Mouse (Mus musculus) hindbrain, embryonic 11.5 days (tissue): Measurements from ENCODE around the gene Tspo2. TPM values are rescaled to one million over a fixed set of nuclear protein-coding genes. Genes with fewer than 3 reads are reported as not detected.

Experiments used
- ATAC-seq: fragments of 200-750 bp; cut with Nextera tagmentation; 2 replicates; pipeline ENCODE4 v1.8.0; 2017; ENCODE audit warnings: mild to moderate bottlenecking, moderate TSS enrichment, moderate library complexity; ENCODE audit not compliant: low FRiP score
- DNase-seq: peaks from one replicate; pipeline ENCODE4 v3.0.0-alpha.2; 2015; ENCODE audit warnings: low spot score
- H3K27ac ChIP-seq: fragments of 300-500 bp; sonication (generic); 2 replicates; pipeline ENCODE4 v1.5.1; 2014; ENCODE audit warnings: mild to moderate bottlenecking, low read depth, low read length
- H3K27me3 ChIP-seq: fragments of 300-500 bp; sonication (generic); 2 replicates; pipeline ENCODE4 v1.6.1; 2014; ENCODE audit warnings: mild to moderate bottlenecking, low read length, moderate library complexity, mixed read lengths; ENCODE audit not compliant: control insufficient read depth, insufficient read depth
- H3K36me3 ChIP-seq: fragments of 300-500 bp; sonication (generic); 2 replicates; pipeline ENCODE4 v1.6.1; 2014; ENCODE audit warnings: mild to moderate bottlenecking, low read length, moderate library complexity, mixed read lengths; ENCODE audit not compliant: control insufficient read depth, insufficient read depth
- H3K4me1 ChIP-seq: fragments of 300-500 bp; sonication (generic); replicated peaks from 2 replicates; pipeline ENCODE4 v1.6.1; 2014; ENCODE audit warnings: low read length, mixed read lengths; ENCODE audit not compliant: control insufficient read depth, insufficient read depth
- H3K4me2 ChIP-seq: fragments of 300-500 bp; sonication (generic); replicated peaks from 2 replicates; pipeline ENCODE4 v1.6.1; 2014; ENCODE audit warnings: mild to moderate bottlenecking, low read depth, low read length
- H3K4me3 ChIP-seq: fragments of 300-500 bp; sonication (generic); 2 replicates; pipeline ENCODE4 v1.5.1; 2014; ENCODE audit warnings: low read depth, low read length
- H3K9ac ChIP-seq: fragments of 300-500 bp; sonication (generic); 2 replicates; pipeline ENCODE4 v1.6.1; 2014; ENCODE audit warnings: low read depth, low read length
- H3K9me3 ChIP-seq: fragments of 300-500 bp; sonication (generic); 2 replicates; pipeline ENCODE4 v1.6.1; 2016; ENCODE audit warnings: low read length; ENCODE audit not compliant: control insufficient read depth
- WGBS: fragments of 180-500 bp; shearing (Covaris S2); extraction: QIAGEN DNeasy Blood & Tissue Kit; methylation state at CpG from one replicate; pipeline ENCODE4 v1.1.7; 2014; 5-methylcytosine and 5-hydroxymethylcytosine counted together
- polyA plus RNA-seq: library from polyadenylated mRNA; unstranded; fragments of >200 nt; fragmentation: Nextera tagmentation; extraction: Ambion mirVana; gene quantifications from 2 replicates; pipeline ENCODE4 v1.2.1, GENCODE M21; 2014

Gene Tspo2
- polyA plus RNA-seq, 1 experiment from 2014 or later: 0.06 TPM

GRCm38 (mm10) chr17:48442745-48443457, 8.4 kb downstream of the Tspo2 start:
- Histone ChIP-seq H3K4me2 (no peak overlapping the region), H3K36me3 (no peaks in the 10 kb centered on the region), H3K9me3 (no peaks in the 10 kb centered on the region), H3K27me3 (no peaks in the 10 kb centered on the region), H3K4me3 (no peak overlapping the region), H3K9ac (no peak overlapping the region), H3K4me1 (no peaks in the 10 kb centered on the region), H3K27ac (no peak overlapping the region)
- DNase-seq (no peak), ATAC-seq (peak; percentile 49; the same call in 1 of the 2 replicates)
- 85% methylated on average over 7 of the region's 7 CpGs for WGBS

DNA sequence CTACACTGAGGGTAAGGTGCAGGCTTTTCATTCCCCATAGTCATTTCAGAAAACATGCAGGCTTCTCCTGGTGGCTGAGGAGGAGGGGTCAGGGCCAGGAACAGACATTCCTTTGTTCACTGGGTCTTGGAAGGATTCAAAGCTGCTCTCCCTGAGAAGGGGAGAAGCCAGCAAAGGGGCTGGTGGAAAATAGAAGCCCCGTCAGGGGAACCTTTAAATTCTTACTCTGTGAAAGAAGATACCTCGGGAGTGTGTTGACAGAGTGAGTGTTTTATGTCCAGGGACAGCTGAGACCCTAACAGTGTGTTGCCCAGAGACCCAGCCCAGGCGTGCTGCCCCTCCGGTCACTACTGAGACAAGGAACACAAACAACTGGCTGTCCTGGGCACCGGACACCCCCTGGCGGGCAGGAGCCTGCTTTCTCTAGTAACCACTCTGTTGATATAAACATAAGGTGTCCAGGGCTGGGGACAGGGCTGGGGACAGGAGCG, 13.9 kb downstream of the Tspo2 start:
- no peak overlapping the region; the same call in 1 of the 2 replicates for H3K27ac ChIP-seq
- H3K4me1 ChIP-seq: no peaks in the 10 kb centered on the region
- no peaks in the 10 kb centered on the region for H3K27me3 ChIP-seq
- WGBS: 33% methylated on average over 7 of the region's 7 CpGs
- H3K9ac ChIP-seq: no peak overlapping the region
- no peaks in the 10 kb centered on the region for H3K9me3 ChIP-seq
- no peaks in the 10 kb centered on the region for H3K36me3 ChIP-seq
- ATAC-seq: no peak
- H3K4me2 ChIP-seq: no peak overlapping the region
- no peak overlapping the region for H3K4me3 ChIP-seq
- DNase-seq: no peak

DNA sequence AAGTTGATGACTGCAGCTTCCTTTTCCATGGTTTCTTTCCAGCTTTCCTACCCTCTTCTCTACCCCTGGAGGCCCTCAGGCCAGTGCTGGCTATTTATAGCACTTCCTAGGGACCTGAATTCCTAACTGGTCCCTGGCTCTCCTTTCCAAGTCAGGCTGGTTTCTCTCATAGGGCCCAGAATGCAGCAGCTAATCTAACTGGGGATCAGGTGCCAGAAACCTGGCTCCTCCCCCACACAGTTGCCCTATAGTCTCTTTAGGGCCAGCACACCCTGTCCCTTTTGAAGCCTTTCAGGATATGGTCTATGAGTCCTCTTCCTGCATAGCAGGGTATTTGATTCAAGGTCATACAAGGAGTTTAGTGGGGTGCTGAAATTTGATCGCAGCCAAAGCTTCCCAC, 14.8 kb downstream of the Tspo2 start:
- no peak for DNase-seq
- no peak overlapping the region for H3K27ac ChIP-seq
- no peak overlapping the region for H3K9ac ChIP-seq
- no peak for ATAC-seq
- no peaks in the 10 kb centered on the region; the same call in 1 of the 2 replicates for H3K4me1 ChIP-seq
- no peaks in the 10 kb centered on the region for H3K36me3 ChIP-seq
- H3K4me2 ChIP-seq: no peak overlapping the region
- no peaks in the 10 kb centered on the region for H3K9me3 ChIP-seq
- no peaks in the 10 kb centered on the region for H3K27me3 ChIP-seq
- no peak overlapping the region for H3K4me3 ChIP-seq
- WGBS: 85% methylated on average over 1 of the region's 1 CpGs

GRCm38 (mm10) chr17:48434479-48434878, 16.8 kb downstream of the Tspo2 start:
- Histone ChIP-seq H3K9me3 (no peaks in the 10 kb centered on the region), H3K4me3 (no peak overlapping the region), H3K27me3 (no peaks in the 10 kb centered on the region), H3K36me3 (no peaks in the 10 kb centered on the region), H3K4me2 (no peak overlapping the region), H3K9ac (no peak overlapping the region), H3K4me1 (no peaks in the 10 kb centered on the region; the same call in 1 of the 2 replicates), H3K27ac (no peak overlapping the region)
- WGBS: 80% methylated on average over 5 of the region's 5 CpGs
- DNase-seq: no peak
- ATAC-seq: no peak

DNA sequence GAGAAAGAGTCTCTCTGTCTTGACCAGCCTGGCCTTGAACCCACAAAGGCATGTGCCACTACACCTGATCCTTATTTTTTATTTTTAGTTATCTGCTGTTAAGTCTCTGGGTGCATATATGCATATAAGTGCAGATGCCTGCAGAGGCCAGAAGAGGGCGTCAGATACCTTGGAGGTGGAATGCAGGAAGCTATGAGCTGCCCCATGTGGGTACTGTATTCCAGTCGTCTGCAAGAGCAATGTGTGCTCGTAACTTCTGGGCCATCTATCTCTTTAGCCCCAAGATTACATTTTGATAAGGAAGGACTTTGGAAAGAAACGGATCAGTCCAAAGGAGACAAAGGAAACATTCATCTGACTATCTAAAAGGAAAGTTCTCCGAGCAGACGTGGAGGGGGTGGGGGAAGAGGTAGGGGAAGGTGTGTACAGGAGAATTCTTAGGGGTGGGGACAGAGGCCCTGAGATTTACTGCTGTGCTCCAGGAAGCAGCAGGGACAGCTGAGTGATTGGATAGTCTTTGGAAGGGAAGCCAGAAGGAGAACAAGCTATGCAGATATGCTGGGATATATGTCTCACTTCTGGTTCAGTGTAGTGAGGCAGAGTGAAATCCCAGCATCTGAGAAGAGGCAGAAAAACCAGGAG, 17.5 kb downstream of the Tspo2 start:
- ATAC-seq: no peak
- Histone ChIP-seq H3K9ac (no peak overlapping the region), H3K27me3 (no peaks in the 10 kb centered on the region), H3K4me3 (no peak overlapping the region), H3K4me1 (no peaks in the 10 kb centered on the region; the same call in 1 of the 2 replicates), H3K9me3 (no peaks in the 10 kb centered on the region), H3K36me3 (no peaks in the 10 kb centered on the region), H3K4me2 (no peak overlapping the region), H3K27ac (no peak overlapping the region)
- 71% methylated on average over 6 of the region's 6 CpGs for whole genome bisulfite sequencing
- DNase-seq: no peak

GRCm38 (mm10) chr17:48433006-48433655, 18.2 kb downstream of the Tspo2 start:
- H3K27me3 ChIP-seq: no peaks in the 10 kb centered on the region
- no peak overlapping the region for H3K27ac ChIP-seq
- DNase-seq (no peak), ATAC-seq (no peak)
- no peak overlapping the region for H3K4me3 ChIP-seq
- H3K9ac ChIP-seq: no peak overlapping the region
- no peaks in the 10 kb centered on the region for H3K9me3 ChIP-seq
- no peaks in the 10 kb centered on the region for H3K36me3 ChIP-seq
- no peak overlapping the region for H3K4me2 ChIP-seq
- 84% methylated on average over 20 of the region's 20 CpGs for WGBS
- H3K4me1 ChIP-seq: no peaks in the 10 kb centered on the region; the same call in 1 of the 2 replicates

DNA sequence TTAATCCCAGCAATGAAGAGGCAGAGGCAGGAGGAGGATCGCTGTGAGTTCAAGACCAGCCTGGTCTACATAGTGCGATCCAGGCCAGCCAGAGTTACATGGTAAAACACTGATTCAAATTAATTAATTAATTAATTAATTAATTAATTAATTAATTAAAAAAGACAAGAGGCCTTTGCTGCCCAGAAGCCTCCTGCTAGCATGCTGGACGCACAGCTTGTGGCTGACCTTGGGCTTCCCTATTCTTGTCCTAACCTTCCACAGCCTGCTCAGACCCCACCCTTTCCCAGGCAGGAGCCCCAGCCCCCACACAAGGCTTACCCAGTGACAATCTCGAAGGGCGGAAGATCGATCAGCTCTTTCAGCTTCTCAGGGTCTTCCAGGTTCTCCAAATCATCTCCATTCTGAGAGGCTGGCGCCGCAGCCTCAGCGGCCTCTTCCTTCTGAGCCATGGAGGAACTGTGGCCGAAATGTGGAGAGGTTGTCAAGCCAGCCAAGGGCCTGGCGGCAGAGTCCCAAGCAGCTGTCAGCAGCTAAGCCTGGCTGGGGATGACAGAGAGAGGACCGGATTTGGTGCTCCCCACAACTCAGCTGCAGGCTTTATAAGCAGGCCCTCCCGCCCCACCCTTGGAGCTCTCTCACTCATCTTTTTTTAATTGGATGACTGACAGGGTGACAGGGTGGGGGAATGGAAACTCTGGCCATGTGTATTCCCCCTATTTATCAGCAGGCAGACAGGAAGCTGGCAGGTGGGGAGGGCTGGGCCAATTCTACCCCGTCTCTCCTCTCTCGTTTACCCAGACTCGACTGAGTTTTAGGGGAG, 19.0 kb downstream of the Tspo2 start, which contains the start of gene Apobec2:
Apobec2 (minus strand) TSS at position 773 of the 823 bp plus-strand sequence.
- WGBS: 66% methylated on average over 16 of the region's 16 CpGs
- H3K27me3 ChIP-seq: no peaks in the 10 kb centered on the region
- H3K27ac ChIP-seq: no peak within 1 kb of the TSS
- H3K9ac ChIP-seq: no peak within 1 kb of the TSS
- no peak for DNase-seq
- ATAC-seq: peak; percentile 27; the same call in 1 of the 2 replicates
- no peaks in the 10 kb centered on the region; the same call in 1 of the 2 replicates for H3K4me1 ChIP-seq
- no peak within 1 kb of the TSS for H3K4me3 ChIP-seq
- no peak within 1 kb of the TSS for H3K4me2 ChIP-seq
- no peaks in the 10 kb centered on the region for H3K9me3 ChIP-seq
- H3K36me3 ChIP-seq: no peaks in the 10 kb centered on the region

DNA sequence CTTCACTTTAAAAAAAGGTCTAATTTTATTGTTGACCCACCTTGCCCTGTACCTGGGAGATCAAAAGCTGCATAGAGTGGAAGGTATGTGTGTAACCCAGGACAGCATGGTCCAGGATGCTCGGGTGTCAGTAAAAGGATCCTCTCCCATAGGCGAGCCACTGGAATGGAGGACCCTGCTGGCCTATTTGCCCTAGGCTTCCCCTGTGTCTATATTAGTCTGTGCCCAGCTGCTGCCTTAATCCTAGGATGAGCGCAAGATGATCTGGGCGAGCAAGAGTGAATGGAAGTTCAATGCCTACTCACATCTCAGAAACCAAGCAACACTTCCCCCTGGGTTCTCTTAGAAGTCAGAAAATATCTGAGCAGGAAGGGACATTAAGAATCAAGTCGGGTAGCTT, 20.3 kb downstream of the Tspo2 start:
- H3K4me1 ChIP-seq: no peaks in the 10 kb centered on the region; the same call in 1 of the 2 replicates
- no peak overlapping the region for H3K9ac ChIP-seq
- H3K27me3 ChIP-seq: no peaks in the 10 kb centered on the region
- no peak for ATAC-seq
- no peak overlapping the region for H3K4me2 ChIP-seq
- no peaks in the 10 kb centered on the region for H3K9me3 ChIP-seq
- no peak overlapping the region for H3K4me3 ChIP-seq
- DNase-seq: no peak
- whole genome bisulfite sequencing: 69% methylated on average over 5 of the region's 5 CpGs
- H3K27ac ChIP-seq: no peak overlapping the region
- no peaks in the 10 kb centered on the region for H3K36me3 ChIP-seq
